Mouse (Mus musculus): Measurements from ENCODE around the gene Fam117b. TPM values are rescaled to one million over a fixed set of nuclear protein-coding genes. Genes with fewer than 3 reads are reported as not detected.
A peak's percentile ranks its signal among the peaks of the same experiment; 100 is the strongest.

The Fam117b gene
- total RNA-seq, 2 experiments from 2014 or later = 22.3 to 30.0 TPM

GRCm38 (mm10) chr1:59907700-59908099 lies 5.1 kb upstream of the Fam117b start:
- no peak for ATAC-seq (replicated peaks; ENCODE audit: low FRiP score, low TSS enrichment, poor library complexity, severe bottlenecking)

DNA sequence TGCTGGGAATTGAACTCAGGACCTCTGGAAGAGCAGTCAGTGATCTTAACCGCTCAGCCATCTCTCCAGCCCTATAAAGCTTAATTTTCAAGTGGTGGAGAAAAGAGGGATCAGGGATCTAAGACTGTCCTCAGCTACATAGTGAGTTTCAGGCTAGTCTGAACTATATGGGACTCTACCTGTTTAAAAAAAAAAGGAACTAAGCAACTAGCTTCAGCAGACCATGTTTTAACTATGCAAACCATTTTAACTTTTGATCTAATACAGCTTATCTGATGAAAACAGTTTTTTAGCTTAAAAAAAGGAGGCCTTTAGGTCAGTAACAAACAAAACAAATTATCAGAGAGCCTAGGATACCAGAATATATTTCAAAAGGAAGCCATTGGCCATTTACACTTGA lies 1.9 kb upstream of the Fam117b start:
- ATAC-seq (replicated peaks; ENCODE audit: low FRiP score, low TSS enrichment, poor library complexity, severe bottlenecking) = no peak

DNA sequence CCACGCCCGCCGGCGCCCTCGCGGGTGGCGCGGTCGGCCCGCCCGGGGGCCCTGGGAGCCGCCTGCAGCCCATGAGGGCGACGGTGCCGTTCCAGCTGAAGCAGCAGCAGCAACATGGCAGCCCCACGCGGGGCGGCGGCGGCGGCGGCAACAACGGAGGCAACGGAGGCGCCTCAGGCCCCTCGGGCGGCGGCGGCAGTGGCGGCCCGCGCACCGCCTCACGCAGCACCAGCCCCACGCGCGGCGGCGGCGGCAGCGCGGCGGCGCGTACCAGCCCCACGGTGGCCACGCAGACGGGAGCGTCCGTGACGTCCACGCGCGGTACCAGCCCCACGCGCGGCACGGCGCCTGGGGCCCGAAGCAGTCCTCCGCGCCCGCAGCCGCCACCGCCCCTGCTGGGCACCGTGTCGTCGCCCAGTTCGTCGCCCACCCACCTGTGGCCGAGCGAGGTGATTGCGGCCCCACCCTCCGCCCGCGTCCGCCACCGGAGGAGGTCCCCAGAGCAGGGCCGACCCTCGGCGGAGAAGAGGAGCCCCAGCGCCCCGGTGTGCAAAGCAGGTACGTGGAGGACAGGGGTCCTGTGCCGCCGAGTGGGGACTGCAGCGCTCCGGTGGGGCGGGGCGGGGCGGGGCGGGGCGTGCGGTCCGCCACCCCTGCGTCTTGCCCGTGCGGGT lies 526 bp downstream of the Fam117b start:
- ATAC-seq (replicated peaks; ENCODE audit: low FRiP score, low TSS enrichment, poor library complexity, severe bottlenecking) = no peak

DNA sequence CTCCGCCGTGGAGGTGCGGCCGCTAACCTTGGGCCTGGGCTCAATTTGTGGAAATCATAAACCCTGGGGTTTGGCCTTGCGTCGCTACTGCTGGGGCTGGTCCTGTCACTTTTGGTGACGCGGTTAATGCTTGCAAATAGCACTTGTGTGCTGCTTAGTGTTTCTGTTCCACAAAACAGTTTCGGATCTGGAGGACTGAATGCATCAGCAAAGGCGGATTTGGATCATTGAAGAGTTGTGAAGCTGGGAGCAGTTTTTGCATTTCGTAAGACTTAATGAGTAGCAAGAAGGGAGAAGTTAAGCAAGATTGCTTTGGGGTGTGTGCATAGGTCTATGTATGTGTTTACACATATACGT lies 1.0 kb downstream of the Fam117b start:
- 0 out of 2 replicates have a peak, but pooled peaks have one; percentile 19 for ATAC-seq (replicated peaks; ENCODE audit: low FRiP score, low TSS enrichment, poor library complexity, severe bottlenecking)

DNA sequence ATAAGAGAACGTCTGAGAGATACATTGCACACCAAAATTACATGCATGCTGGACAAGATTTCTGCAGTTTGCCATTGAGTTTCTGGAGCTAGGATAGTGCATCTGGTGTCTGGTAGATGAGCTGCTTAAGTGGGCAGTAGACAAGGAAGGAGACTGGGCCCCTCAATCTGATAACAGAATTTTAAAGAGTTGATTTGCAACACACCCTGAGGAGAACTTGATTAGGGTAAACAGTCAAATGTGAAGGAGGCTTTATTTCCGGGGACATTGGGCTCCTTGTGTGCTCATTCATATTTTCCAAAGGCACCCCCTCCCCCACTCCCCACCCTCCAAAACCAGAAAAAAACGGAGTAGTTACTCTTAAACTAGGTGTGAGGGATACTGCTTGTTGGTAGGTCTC lies 2.0 kb downstream of the Fam117b start:
- ATAC-seq (replicated peaks; ENCODE audit: low FRiP score, low TSS enrichment, poor library complexity, severe bottlenecking) = peak; percentile 30

DNA sequence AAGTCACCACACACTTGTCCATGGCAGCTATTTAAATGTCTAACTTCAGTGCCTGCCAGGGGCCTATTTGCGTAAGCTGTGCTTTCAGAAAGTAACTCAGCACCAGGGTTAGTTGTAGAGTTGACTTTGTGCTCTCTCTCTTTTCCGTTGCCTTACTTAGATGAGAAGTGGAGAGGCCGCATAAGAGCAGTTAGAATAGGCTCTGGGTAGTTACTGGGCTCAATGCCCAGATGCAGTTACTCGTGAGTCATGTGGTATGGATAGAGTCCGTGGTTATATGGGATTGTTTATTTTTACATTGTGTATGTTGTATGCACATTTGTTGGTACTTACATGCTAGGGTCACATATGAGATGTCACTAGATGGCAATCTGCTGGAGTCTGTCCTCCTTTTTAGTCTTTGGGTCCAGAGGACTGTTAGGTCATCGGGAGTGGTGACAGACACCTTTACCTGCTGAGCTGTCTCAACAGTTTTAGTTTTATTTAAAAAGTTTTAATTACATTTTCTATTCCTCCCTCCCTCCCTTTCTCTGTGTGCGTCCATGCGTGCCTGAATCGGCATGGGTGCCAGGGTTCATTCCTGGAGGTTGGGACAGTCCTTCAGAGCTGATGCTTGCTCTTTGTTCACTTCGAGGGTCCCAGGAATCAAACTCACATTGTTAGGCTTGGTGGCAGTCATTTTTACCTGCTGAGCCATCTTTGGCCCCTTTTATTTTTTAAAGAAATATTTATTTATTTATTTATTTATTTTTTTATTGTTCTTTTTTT lies 3.2 kb downstream of the Fam117b start:
- ATAC-seq (replicated peaks; ENCODE audit: low FRiP score, low TSS enrichment, poor library complexity, severe bottlenecking) = peak; percentile 32; the same call in 1 of the 2 replicates

DNA sequence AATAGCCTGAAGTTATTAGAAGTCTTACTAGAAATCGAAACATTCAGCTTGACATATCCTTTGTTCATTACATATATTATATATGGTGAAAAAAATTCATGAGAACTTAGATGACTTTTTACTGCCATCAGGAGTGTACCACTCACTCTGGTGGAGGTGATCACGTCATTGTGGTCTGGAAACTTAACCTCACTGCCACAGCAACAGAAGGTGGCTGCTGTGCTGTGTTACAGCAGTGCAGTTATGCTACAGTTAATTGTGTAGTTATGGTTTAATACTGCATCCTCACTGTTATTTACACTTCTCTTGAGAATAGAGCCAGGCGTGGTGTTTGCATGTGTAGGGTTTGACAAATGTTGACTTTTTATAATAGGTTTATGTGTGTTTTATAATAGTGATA lies 4.6 kb downstream of the Fam117b start:
- ATAC-seq (replicated peaks; ENCODE audit: low FRiP score, low TSS enrichment, poor library complexity, severe bottlenecking) = 0 out of 2 replicates have a peak, but pooled peaks have one; percentile 27

DNA sequence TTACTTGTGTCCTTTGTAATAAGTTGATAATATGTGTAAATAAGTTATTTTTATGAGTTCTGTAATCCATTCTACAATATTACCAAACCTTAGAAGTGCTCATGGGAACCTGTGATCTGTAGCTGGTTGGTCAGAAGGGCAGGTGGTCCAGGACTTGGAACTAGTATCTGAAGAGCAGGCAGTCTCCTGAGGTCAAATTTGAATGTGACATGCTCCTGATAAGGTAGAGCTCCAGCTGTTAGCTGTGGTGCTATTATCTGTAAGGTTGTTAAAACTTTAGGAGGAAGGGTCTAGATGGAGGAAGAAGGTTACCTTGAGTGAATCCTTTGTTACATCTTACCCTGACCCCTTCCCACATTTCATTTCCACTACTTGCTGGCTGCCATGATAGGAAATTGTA lies 5.3 kb downstream of the Fam117b start:
- peak; percentile 63 for ATAC-seq (replicated peaks; ENCODE audit: low FRiP score, low TSS enrichment, poor library complexity, severe bottlenecking)

- ATAC-seq (replicated peaks; ENCODE audit: low FRiP score, low TSS enrichment, poor library complexity, severe bottlenecking) = no peak
Measured at GRCm38 (mm10) chr1:59923201-59923600, 10.4 kb downstream of the Fam117b start.

- ATAC-seq (replicated peaks; ENCODE audit: low FRiP score, low TSS enrichment, poor library complexity, severe bottlenecking) = no peak
Measured at GRCm38 (mm10) chr1:59923673-59924072, 10.9 kb downstream of the Fam117b start.

- ATAC-seq (replicated peaks; ENCODE audit: low FRiP score, low TSS enrichment, poor library complexity, severe bottlenecking) = no peak
Measured at GRCm38 (mm10) chr1:59924411-59924810, 11.6 kb downstream of the Fam117b start.

GRCm38 (mm10) chr1:59926021-59926672 lies 13.3 kb downstream of the Fam117b start:
- ATAC-seq (replicated peaks; ENCODE audit: low FRiP score, low TSS enrichment, poor library complexity, severe bottlenecking) = no peak

- 0 out of 2 replicates have a peak, but pooled peaks have one; percentile 7 for ATAC-seq (replicated peaks; ENCODE audit: low FRiP score, low TSS enrichment, poor library complexity, severe bottlenecking)
Measured at GRCm38 (mm10) chr1:59927131-59927680, 14.4 kb downstream of the Fam117b start.

GRCm38 (mm10) chr1:59930926-59931325 lies 18.1 kb downstream of the Fam117b start:
- no peak for ATAC-seq (replicated peaks; ENCODE audit: low FRiP score, low TSS enrichment, poor library complexity, severe bottlenecking)

DNA sequence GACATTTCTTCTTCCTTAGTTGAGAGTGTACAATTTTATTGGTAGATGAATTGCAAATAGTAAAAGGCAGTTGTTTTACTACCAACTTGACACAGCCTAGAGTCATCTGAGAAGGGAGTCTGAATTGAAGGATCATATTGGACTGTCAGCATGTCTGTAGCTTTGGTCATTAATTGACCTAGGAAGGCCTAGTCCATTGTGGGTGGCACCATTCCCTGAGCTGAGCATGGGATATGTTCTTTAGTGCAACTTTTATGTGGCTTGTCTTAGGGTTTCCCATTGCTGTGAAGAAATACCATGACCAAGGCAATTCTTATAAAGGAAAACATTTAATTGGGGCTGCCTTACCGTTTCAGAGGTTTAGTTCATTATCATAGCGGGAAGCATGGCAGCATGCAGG lies 20.2 kb downstream of the Fam117b start:
- ATAC-seq (replicated peaks; ENCODE audit: low FRiP score, low TSS enrichment, poor library complexity, severe bottlenecking) = no peak

- peak; percentile 40 for ATAC-seq (replicated peaks; ENCODE audit: low FRiP score, low TSS enrichment, poor library complexity, severe bottlenecking)
Measured at GRCm38 (mm10) chr1:59941063-59941462, 28.3 kb downstream of the Fam117b start.

DNA sequence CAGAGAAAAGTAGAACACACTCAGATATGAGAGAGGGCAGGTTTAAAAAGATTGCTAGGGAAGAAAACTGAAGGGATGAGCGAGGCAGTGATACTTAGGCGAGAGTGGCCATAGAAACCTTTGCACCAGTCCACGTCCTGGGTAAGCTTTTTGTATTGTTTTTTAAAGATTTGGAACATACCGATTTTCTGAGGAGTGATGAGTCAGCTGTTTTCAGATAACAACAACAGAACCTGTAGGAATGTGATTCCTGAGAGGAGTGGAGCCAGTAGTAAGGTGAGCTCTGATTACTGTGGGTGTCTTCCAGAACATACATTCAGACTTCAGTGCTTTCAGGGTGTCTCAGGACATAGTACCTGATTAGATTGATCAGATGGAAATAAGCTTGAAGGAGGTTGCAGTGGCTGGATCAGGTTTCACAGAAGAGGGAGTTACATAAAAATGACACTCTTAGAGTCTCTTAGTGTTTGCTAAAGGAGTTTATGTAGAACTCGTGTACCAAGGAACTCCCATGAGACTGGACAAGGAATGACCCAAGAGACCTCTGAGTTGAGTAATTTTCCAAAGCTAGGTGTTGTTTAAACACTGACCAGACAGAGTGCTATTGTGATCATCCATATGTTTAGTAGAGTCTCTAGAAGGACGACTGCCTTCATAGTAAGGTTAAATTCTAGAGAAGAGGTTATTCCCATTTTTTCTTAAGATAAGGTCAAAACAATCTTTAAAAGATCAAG lies 29.4 kb downstream of the Fam117b start:
- no peak; the same call in 1 of the 2 replicates for ATAC-seq (replicated peaks; ENCODE audit: low FRiP score, low TSS enrichment, poor library complexity, severe bottlenecking)

- ATAC-seq (replicated peaks; ENCODE audit: low FRiP score, low TSS enrichment, poor library complexity, severe bottlenecking) = no peak
Measured at GRCm38 (mm10) chr1:59943825-59944224, 31.0 kb downstream of the Fam117b start.

DNA sequence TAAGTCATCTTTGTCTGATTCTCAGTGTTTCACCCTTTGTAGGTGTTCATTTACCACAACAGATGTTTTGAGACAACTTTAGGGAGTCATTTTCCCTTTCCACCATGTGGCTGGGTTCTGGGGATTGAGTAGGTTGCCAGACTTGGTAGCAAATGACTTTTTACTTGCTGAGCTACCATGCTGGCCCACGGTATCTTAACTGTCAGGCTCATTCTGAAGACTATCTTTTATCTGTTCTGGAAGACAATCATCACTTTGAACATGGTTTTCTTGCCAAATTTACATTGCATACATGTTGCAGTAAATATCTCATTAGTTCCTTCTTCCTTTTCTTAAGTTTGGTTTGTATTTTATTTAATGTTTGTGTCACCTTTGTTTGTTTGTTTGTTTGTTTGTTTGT lies 33.2 kb downstream of the Fam117b start:
- ATAC-seq (replicated peaks; ENCODE audit: low FRiP score, low TSS enrichment, poor library complexity, severe bottlenecking) = peak; percentile 66; the same call in 1 of the 2 replicates

Data from megakaryocyte-erythroid progenitor cell, adult 5-6 weeks (primary cell).